Mouse (Mus musculus): Measurements from ENCODE around the gene Ap1g2.

DNA sequence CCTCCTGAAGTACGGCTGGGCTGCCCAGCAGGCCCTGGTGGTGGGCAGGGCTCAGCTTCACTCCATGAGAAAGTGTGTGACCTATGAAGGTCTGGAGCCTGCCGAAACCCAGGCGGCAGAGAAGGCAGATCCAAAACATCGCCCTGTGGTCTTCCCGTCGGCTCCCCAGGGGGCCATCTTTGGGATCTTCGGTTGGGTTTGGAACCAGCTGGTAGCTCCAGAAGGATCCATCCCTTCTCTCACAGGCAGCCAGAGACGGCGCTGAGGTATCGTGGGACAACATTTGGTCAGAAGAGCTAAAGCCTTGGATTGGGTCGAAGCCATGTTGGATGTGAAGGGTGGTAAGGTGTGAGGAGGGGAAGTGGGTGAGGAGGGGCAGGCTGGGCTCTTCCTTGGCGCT, 32.0 kb downstream of the Ap1g2 start:
- no peak for TF ChIP-seq POLR2A (IDR thresholded peaks at IDR 0.05; ENCODE audit: low read depth, low read length)
- no peak for TF ChIP-seq CTCF (IDR thresholded peaks at IDR 0.05; ENCODE audit: borderline replicate concordance, insufficient read depth, low read length)

Data from embryonic fibroblast, embryonic 13.5 days (primary cell).